Mouse (Mus musculus) cerebellum, postnatal 14 days (tissue): ENCODE measurements around the gene Baz1a.
A peak's percentile ranks its signal among the peaks of the same experiment; 100 is the strongest.
"Not testable (repeated sequence)": the region's sequence is repeated elsewhere in the genome, so short reads cannot be mapped to it uniquely, and the experiment has no call there.

Source experiments
- DNase-seq, 2 experiments: peaks; one replicate each; pipeline ENCODE4 v3.0.0; 2021; ENCODE audit warnings: mixed read lengths in 2 of 2

Baz1a gene

DNA sequence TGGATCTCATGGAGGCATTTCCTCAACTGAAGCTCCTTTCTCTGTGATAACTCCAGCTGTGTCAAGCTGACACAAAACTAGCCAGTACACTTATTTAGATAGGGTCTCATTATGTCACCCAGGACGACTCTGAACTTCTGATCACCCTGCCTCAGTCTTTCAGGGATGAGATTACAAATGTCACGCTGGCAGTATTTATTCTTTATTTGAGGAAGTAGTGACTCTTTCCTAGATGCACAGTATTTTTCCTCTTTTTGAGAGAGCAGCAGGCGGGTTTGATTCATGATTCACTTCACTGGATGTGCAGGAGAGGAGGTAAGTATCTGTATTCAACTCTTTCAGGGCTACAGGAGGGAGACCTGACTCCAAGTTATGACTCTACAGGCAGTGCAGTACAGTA lies 45.1 kb downstream of the Baz1a start:
- DNase-seq: no peak

DNA sequence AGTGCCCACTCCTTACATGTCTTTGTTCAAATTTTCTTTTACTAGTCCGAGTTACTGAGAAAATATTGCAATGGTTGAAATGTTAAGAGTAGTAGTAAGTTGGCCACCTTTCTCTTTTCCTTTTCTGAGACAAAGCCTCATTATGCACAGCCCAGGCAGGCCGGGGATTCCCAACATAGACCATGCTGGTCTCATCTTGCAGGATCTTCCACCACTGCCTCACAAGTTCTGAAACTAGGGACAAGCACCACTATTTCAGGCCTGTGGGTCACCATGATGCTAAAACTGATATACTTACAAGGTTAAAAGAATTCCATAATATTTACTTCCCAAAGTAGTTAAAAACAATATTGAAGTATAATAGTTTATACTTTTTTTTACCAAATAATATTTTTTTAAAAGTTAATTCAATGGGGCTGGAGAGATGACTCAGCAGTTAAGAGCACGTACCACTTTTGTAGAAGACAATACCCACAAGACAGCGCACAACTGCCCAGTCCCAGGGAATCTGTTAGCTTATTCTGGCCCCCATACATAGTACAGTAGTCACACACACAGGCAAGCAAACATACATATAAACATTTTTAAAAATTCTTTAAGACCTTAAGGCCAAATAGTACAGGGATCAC lies 48.5 kb downstream of the Baz1a start:
- no peak for DNase-seq

DNA sequence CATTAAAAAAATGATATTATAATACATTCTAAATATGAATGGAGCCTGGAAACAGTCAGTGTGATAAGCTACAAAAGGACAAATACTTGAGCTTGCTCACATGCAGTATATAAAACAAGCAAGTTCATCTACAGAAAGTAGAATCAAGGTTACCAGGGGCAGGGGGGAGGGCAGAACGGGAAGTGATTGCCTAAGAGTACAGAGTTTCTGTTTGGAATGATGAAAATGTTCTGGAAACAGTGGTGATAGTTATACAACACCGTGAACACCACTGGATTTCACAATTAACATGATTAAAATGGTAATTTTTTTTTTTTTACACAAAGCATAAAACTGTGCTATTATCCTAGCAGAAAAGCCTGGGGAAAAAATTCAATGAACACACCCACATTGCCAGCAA lies 54.6 kb downstream of the Baz1a start:
- no peak for DNase-seq

DNA sequence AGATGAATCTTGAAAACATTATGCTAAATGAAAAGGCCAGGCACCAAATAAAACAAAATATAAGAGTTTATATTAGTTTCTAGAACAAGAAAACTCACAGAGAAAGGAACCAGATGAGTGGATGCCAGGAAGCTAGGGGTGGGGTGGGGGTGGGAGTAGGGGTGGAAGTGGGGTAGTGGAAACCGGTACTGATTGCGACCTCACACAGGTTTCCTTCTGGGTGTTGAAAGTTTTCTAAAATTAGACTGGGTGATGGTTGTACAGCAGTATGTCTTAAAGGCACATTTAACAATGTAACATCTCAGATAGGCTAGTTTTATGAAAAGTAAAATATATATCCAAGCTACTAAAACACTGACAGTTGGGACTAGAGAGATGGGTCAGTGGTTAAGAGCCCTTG lies 57.2 kb downstream of the Baz1a start:
- DNase-seq: no peak

DNA sequence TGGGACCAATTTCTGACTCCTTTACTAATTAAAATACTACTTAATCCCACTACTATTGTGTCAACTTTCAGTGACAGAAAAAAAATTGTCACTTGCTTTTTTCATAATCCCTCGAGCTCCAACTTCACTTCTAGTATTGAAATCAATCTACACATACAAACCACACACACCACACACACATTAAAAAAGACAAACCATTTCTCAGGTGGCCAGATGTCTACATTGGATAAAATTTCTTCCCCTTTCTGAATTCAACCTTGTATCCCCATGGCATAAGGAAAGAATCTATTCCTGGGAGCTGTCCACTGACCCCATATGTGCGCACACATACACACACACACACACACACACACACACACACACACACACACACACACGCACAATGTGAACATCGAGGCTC lies 57.7 kb downstream of the Baz1a start:
- DNase-seq: no peak

DNA sequence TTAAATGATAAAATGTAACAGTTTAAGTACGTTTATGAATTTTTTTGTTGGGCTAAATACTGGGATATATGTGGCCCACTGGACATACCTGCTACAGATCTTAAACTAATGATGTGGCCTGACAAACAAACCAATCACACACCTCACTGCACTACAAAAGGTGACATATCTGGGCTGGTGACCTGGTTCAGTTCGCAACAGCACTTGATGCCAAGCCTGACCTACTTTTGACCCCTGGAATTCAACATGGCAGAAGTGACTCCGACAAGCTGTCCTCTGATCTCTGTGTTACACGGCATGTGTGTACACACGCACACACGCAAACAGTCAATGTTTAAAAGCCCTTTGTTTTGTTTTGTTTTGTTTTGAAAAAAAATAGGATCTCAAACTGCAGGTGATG lies 68.0 kb downstream of the Baz1a start:
- DNase-seq: no peak

DNA sequence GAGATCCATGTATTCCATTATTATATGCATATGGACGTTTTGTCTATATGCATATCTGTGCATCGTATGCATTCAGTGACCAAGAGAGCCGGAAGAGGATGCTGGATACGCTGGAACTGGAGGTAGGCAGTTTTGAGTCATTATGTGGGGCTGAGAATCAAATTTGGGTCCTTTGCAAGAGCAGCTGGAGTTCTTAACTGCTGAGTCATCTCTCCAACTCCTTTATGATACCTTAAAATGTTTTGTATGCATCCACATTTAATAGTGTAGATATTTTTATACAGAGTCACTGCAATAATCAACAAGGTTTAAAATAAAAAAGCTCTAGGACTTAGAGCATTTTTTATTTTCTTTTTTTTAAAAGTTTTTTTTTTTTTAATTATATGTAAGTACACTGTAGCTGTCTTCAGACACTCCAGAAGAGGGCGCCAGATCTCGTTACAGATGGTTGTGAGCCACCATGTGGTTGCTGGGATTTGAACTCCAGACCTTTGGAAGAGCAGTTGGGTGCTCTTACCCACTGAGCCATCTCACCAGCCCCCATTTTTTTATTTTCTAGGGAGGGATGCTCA lies 71.5 kb downstream of the Baz1a start:
- not testable (repeated sequence) for DNase-seq

DNA sequence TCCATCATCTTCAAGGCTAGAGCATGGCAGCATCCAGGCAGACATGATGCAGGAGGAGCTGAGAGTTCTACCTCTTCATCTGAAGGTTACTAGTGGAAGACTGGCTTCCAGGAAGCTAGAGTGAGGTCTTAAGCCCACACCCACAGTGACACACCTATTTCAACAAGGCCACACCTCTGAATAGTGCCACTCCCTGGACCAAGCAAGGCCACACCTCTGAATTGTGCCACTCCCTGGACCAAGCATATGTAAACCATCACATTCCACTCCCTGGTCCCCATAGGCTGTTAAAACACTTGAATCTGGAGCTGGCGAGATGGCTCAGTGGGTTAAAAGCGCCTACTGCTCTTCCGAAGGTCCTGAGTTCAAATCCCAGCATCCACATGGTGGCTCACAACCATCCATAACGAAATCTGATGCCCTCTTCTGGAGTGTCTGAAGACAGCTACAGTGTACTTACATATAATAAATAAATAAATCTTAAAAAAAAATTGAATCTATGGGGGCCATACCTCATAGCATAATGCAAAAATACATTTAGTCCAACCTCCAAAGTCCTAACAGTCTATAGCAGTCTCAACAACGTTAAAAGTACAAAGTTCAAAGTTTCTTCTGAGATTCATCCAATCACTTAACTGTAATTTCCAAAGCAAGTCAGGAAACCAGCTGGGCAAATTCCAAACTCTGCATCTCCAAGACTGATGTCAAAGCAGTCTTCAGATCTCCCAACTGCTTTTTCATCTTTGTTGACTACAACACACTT lies 76.4 kb downstream of the Baz1a start:
- not testable (repeated sequence) for DNase-seq

DNA sequence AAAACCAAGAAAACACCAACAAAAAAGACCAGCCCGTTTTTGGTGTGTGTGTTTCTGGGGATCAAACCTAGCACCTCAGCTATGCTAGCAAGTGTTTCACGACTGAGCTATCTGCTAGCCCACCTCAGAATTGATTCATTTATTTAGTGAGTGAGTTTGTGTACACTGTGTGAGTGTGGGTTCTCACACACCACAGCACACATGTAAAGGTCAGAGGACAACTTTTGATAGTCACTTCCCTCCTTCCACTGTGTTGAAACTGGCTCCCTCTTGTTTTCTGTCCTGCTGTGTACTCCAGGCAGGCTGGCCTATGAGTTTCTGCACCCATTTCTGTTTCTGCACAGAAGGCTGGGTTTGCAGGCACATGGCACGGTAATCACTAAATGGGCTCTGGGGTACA lies 103.8 kb downstream of the Baz1a start:
- DNase-seq: no peak

DNA sequence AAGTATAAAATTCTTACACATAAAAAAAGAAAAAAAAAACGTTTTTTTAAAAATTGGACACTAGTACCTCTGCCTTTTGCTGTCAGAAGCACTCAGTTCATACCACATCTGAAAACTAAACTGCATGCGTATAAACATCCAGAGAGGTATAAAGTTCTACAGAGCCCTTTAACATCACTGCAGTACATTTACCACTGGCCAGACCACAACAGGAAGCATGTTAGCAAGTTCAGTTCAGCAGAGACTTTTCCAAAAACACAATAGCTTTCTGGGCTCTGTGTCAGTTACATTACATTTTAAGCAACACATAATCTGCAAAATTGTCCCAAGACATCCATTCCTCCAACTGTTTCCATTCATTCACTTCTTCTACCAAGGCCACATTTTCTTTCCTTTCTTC lies 121.6 kb downstream of the Baz1a start:
- DNase-seq: not testable (repeated sequence)

DNA sequence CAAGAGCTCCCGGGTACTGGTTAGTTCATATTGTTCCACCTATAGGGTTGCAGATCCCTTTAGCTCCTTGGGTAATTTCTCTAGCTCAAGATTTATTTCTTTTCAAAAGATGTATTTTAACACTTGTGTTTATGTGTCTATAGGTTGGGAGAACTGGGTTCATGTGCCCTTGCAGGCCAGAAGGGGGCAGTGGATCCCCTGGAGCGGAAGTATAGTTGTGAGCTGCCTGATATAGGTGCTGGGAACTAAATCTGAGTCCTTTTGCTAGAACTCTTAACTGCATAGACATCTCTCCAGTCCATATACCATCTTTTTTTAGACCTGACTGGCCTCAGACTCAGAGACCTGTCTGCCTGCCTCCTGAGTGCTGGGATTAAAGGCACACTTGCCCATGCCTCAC lies 123.7 kb downstream of the Baz1a start:
- DNase-seq: no peak

DNA sequence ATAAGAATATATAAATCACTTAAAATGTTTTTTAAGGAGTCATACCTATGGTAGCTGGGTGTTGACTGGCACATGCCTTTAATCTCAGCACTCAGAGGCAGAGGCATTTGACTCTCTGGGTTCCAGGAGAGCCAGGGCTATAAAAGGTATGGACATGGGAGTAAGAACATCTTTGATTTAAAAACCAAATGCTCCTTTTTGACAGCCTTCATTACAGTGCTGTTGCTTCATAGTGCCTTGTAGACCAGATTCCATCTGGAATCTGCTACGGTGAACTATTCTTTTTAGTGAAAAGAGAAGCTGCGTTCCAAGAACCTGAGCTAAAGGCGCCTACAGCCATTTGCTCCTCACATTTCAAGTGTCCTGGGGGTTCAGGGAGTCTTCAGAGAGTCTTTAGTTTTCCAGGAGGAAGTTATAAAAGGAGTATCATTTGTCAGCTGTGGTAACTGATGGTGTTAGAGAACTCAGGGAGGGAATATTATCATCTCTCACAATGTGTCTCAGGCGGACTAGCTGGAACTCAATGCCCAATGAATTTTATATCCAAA lies 126.5 kb downstream of the Baz1a start:
- no peak for DNase-seq

DNA sequence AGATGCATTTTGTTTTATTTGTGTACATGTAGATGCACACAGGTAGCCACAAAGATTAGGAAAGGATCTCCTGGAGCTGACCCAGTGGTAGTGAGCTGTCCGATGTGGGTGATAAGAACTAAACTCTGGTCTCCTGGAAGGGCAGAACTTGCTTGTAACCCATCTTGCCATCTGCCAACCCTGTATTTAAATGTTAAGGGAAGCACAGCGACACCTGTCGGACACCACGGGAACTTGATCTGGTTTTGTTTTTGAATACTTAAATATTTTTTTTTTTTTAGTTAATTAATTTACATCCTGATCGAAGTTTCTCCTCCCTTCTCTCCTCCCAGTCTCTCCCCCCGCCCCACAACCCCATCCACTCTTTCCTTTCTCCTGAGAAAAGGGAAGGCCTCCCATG lies 134.5 kb downstream of the Baz1a start:
- DNase-seq: peak; percentile 69 to 81

DNA sequence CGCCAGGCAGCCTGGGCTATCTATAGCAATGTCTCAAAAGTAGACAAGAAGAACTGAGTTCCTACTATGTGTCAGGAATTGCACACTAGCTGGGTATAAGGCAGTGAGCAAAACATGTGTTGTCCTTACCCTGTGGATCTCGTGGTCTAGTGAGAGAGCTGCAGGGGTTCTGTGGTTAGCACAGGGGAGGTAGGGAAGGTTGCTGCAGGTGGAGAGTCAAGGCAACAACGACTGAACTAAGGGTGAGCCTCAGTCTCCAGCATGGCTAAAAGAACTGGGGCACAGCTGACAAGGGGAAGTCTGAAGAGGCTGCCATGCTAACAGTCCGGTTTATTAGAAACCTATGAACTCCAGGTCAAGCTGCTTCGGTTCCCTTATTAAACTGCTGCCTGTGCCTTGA lies 134.9 kb downstream of the Baz1a start:
- no peak for DNase-seq

DNA sequence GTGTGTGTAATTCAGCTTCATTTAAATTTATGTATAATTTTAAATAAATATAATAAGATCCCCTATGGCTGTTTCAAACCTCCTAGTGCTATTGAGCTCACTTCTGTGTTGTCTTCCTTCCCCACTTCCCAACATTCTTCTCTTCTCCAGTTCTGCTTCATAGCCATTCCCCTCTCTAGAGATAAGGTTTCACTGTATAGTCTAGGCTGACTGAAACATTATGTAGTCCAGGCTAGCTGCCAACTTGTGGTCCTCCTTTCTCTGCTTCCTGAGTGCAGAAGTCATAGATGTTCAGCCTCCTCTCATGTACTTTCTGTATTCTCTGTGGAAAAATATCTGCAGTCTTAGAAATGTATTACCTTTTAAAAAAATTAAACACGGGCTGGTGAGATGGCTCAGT lies 136.3 kb downstream of the Baz1a start:
- DNase-seq: no peak

DNA sequence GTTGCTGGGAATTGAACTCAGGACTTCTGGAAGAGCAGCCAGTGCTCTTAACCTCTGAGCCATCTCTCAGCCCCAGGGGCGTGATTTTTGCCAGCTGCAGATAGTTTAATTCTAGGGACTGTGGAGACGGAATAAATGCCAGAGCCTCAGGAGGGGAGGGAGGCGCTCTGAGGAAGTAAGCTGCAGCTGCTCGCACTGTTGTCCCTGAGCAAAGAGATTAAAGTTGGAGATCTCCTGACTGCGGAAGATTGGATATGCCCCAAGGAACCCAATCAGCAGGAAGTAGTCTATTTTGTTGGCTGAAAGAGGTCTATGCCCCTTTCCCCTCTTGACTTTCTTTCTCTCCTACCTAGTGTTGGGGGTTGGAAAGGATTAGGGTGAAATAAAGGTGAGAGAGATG lies 137.3 kb downstream of the Baz1a start:
- DNase-seq: no peak

DNA sequence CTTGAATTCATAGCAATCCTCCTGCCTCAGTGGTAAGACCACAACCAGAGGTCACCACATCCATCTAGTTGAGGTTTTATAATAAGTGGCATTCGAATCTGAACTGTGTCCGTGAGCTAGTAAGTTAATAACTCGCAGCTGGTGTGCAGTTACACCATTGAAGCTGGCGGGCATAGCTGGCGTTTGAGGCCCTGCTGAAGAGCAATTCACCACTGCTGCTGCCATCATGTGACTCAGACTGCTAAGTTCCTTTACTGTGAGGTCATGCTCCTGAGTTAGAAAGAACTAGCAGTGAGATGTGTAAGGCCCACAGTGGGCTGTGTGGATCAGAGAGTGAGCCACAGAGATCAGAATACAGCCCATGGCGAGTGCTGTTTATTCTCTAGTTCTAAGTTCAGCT lies 139.4 kb downstream of the Baz1a start:
- DNase-seq: no peak

DNA sequence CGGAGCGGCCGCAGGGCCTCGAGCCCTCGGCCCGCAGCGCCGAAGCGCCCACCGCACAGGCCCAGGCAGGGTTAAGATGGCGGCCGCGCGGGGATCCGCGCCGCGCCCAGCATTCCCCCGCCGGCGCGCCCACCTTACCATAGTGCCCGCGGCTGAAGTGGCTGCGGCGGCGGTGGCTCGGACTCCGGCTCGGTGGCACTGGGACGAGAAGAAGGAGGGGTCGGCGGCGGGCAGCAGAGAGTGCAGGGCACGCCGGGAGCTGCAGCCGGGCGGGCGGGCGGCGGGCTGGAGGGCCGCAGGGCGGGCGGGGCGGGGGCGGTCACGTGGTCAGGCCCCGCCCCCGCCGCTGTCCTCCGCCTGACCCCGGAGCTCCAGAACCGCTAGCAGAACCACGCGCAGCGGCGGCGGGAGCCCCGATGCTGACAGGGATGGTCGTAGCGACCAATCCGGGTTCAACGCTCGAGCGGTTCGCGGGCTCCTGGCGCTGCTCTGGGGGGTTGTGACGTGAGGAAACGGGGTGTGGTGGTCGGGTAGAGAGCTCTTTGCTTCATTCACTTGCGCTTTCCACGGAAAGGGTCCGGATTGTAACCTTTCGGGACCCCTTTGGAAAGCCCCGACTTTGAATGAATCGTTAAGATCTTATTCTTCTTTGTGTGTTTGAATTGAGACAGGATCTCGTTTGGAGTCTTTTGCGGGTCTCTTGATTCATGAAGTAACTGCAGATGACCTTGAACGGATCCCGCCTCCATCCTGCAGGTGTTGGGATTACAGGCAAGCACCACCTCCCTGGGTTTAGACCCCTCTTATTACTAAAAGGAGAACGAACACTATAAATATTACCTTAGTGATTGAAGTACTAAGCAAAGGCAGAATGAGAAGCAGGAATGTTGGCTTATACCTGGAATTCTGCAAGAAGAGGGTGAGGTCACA lies 151.3 kb downstream of the Baz1a start, which contains the start of gene Cfl2:
Gene Cfl2 (minus strand): TSS at position 272 of the 930 bp plus-strand sequence.
- peak; percentile 92 to 93 for DNase-seq

DNA sequence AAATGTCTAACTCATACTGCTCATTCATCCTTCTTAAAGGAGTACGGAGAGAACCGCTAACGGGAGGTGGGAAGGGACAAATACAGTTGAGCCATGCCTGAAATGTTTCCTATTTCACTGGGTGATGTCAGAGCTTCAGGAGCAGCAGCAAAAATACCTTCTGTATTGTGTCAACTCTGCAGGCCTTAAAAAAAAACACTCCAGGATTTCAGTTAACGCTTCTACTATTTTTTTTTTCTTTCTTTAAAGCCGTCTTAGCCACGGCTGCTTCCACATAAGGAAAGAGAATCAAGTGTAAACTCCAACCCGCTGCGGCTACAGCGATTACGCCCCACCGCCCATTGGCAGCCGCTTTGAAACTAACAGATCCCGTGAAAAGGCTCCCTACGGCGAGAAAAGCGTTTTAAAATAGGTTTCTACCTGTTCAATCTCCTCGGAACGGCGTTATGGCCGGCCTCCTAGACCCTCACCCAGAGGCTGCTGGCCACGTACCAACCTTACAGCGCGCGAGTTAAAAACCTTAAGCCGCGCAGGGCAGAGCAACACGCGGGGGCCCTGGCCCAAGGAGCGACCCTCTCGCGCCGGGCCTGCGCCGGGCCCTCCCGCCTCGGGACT lies 152.1 kb downstream of the Baz1a start:
- peak in 1 of 2 experiments; percentile 80 for DNase-seq

DNA sequence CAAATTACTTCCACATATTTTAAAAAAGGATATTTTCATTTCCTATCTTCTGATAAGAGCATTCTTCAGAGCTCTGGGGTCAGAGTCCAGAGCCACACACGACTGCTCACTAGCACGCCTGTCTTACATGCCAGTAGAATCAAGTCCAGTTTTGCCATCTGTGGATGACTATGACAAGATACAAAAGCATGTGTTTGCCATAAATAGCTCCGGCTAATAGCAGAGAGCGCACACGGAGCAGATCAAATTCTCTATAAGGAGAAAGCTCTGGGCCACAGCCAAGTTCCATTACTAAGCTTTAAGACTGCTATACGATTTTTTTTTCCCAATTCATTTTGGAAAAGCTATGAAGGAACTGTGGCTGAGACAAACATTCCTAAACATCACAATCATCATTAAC lies 154.6 kb downstream of the Baz1a start:
- DNase-seq: peak; percentile 46 to 64

DNA sequence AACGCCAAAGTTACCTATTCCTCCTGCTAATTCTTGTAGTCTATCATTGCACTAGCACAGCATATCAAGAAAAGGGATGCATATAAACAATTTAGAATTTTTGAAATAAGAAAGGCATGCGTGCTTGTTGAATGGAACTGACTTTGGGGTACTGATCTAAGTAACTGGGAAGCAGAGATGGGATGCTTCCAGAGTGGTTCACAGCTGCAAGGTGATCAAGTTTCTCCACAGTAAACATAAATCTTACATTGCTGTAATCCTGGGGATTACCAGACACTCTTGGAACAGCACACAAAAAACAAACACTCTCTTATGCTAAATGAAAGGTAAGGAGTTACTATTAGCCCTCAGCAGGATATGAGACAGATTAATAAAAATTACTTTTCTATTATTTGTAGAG lies 163.6 kb downstream of the Baz1a start:
- DNase-seq: no peak

DNA sequence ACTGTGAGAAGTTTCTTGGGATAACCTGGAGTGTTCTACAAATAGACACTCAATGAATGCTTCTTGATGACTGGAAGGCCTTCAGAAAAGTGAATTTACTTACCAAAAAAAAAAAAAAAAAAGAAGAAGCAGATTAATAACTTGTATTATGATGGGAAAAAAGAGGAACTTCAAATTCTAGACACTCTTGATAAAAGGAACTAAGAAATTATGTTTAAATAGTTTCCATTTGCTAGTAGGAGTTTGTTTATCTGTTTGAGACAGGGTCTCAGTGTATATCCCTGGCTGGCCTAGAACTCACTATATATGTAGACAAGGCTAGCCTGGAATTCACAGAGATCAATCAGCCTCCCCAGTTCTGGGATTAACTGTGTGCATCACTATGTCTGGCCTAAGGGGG lies 169.7 kb downstream of the Baz1a start:
- DNase-seq: no peak
